Mouse (Mus musculus): ENCODE measurements around the gene Olfr481. TPM values are rescaled to one million over a fixed set of nuclear protein-coding genes. Genes with fewer than 3 reads are reported as not detected.

Gene Olfr481
- total RNA-seq (2014; rRNA removed) (not detected in 2 replicates), polyA plus RNA-seq (2015; fragmentation: Nextera tagmentation; extraction: Ambion mirVana) (not detected in 2 replicates)

GRCm38 (mm10) chr7:108079555-108079954 is at the start of gene Olfr481:
Gene Olfr481 (plus strand): TSS chr7:108079855.
- H3K27me3 ChIP-seq (ENCODE audit: insufficient read depth, low read length): no peaks in the 10 kb centered on the region
- no peaks in the 10 kb centered on the region for H3K36me3 ChIP-seq (ENCODE audit: insufficient read depth)
- ATAC-seq: no peak
- no peak for DNase-seq
- H3K9ac ChIP-seq: no peak within 1 kb of the TSS
- no peak within 1 kb of the TSS for H3K27ac ChIP-seq (ENCODE audit: low read depth, low read length)
- no peaks in the 10 kb centered on the region for H3K9me3 ChIP-seq (ENCODE audit: low read length)
- TF ChIP-seq CTCF (IDR thresholded peaks at IDR 0.05; ENCODE audit: low read depth): no peak
- no peak within 1 kb of the TSS for H3K4me3 ChIP-seq (ENCODE audit: low read depth, low read length)
- no peaks in the 10 kb centered on the region for H3K4me1 ChIP-seq (ENCODE audit: insufficient read depth)
- no peak within 1 kb of the TSS for H3K4me2 ChIP-seq (ENCODE audit: low read depth)

GRCm38 (mm10) chr7:108033889-108034288 is 45.8 kb upstream of the Olfr481 start, which contains the start of gene Olfr478:
Gene Olfr478 (minus strand): TSS chr7:108033989.
- Histone ChIP-seq H3K36me3 (ENCODE audit: insufficient read depth) (no peaks in the 10 kb centered on the region), H3K4me1 (ENCODE audit: insufficient read depth) (no peaks in the 10 kb centered on the region), H3K9me3 (ENCODE audit: low read length) (no peaks in the 10 kb centered on the region), H3K27me3 (ENCODE audit: insufficient read depth, low read length) (no peaks in the 10 kb centered on the region), H3K9ac (no peak within 1 kb of the TSS), H3K4me3 (ENCODE audit: low read depth, low read length) (no peak within 1 kb of the TSS), H3K27ac (ENCODE audit: low read depth, low read length) (no peak within 1 kb of the TSS), H3K4me2 (ENCODE audit: low read depth) (no peak within 1 kb of the TSS)
- no peak for TF ChIP-seq CTCF (IDR thresholded peaks at IDR 0.05; ENCODE audit: low read depth)
- DNase-seq: no peak
- ATAC-seq: no peak
- WGBS: 78% methylated on average over 3 of the region's 3 CpGs

GRCm38 (mm10) chr7:108050393-108050792 is 29.3 kb upstream of the Olfr481 start, which contains the start of gene Olfr479:
Gene Olfr479 (plus strand): TSS chr7:108050693.
- Histone ChIP-seq H3K9ac (no peak within 1 kb of the TSS), H3K9me3 (ENCODE audit: low read length) (no peaks in the 10 kb centered on the region), H3K27me3 (ENCODE audit: insufficient read depth, low read length) (no peaks in the 10 kb centered on the region), H3K36me3 (ENCODE audit: insufficient read depth) (no peaks in the 10 kb centered on the region), H3K4me1 (ENCODE audit: insufficient read depth) (no peaks in the 10 kb centered on the region), H3K4me2 (ENCODE audit: low read depth) (no peak within 1 kb of the TSS), H3K4me3 (ENCODE audit: low read depth, low read length) (no peak within 1 kb of the TSS), H3K27ac (ENCODE audit: low read depth, low read length) (no peak within 1 kb of the TSS)
- DNase-seq (no peak), ATAC-seq (no peak)
- 92% methylated on average over 2 of the region's 2 CpGs for WGBS
- TF ChIP-seq CTCF (IDR thresholded peaks at IDR 0.05; ENCODE audit: low read depth): no peak

- no peak within 1 kb of the TSS for H3K27ac ChIP-seq (ENCODE audit: low read depth, low read length)
- no peak within 1 kb of the TSS for H3K4me2 ChIP-seq (ENCODE audit: low read depth)
- H3K4me3 ChIP-seq (ENCODE audit: low read depth, low read length): no peak within 1 kb of the TSS
- H3K36me3 ChIP-seq (ENCODE audit: insufficient read depth): no peaks in the 10 kb centered on the region
- 91% methylated on average over 1 of the region's 1 CpGs for WGBS
- H3K9me3 ChIP-seq (ENCODE audit: low read length): no peaks in the 10 kb centered on the region
- no peaks in the 10 kb centered on the region for H3K4me1 ChIP-seq (ENCODE audit: insufficient read depth)
- ATAC-seq: no peak
- H3K9ac ChIP-seq: no peak within 1 kb of the TSS
- H3K27me3 ChIP-seq (ENCODE audit: insufficient read depth, low read length): no peaks in the 10 kb centered on the region
- TF ChIP-seq CTCF (IDR thresholded peaks at IDR 0.05; ENCODE audit: low read depth): no peak
- DNase-seq: no peak
These were observed 12.4 kb upstream of the Olfr481 start, which contains the start of gene Olfr480 for GRCm38 (mm10) chr7:108067246-108067645. Gene Olfr480 (minus strand): TSS chr7:108067346.

DNA sequence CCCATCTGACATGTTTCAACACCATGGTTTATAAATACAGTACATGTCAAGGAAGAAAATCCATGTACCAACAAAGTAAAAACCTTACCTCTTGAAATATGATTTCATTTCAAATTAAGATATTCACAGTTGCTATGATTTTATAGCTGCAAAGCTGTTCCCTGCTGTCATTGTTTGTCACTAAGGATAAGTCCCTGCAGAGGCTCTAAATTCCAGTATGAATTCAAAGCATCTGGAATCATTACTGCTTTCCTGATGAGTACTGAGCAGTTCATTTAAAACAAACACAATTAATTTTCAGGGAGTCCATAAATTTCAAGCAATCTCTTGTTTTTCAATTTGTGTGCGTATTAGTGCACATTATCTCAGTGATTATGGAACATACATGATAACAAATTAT is 17.8 kb downstream of the Olfr481 start, which contains the start of gene Olfr482:
Gene Olfr482 (minus strand): TSS at position 101 of the 400 bp plus-strand sequence.
- Histone ChIP-seq H3K27me3 (ENCODE audit: insufficient read depth, low read length) (no peaks in the 10 kb centered on the region), H3K4me2 (ENCODE audit: low read depth) (no peak within 1 kb of the TSS), H3K9me3 (ENCODE audit: low read length) (no peaks in the 10 kb centered on the region), H3K27ac (ENCODE audit: low read depth, low read length) (no peak within 1 kb of the TSS), H3K9ac (no peak within 1 kb of the TSS), H3K36me3 (ENCODE audit: insufficient read depth) (no peaks in the 10 kb centered on the region), H3K4me3 (ENCODE audit: low read depth, low read length) (no peak within 1 kb of the TSS), H3K4me1 (ENCODE audit: insufficient read depth) (no peaks in the 10 kb centered on the region)
- 90% methylated on average over 1 of the region's 1 CpGs for WGBS
- no peak for ATAC-seq
- TF ChIP-seq CTCF (IDR thresholded peaks at IDR 0.05; ENCODE audit: low read depth): no peak
- no peak for DNase-seq

DNA sequence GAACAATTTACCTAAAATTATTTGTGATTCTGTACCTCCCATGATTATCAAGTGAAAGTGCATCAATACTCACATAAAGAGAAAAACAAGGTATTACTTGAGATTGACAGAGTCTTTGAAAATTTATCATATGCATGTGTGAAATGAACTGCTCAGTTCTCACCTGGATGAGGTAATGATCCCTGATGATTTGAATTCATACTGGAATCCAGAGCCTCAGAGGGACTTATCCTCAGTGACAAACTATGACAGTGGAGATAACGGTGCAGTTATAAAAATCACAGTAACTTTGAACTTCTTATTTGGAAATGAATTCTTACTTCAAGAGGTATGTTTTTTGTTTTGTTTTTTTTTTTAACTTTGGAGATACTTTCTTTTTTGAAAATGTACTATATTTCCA is 20.9 kb downstream of the Olfr481 start, which contains the start of gene Olfr483:
Gene Olfr483 (plus strand): TSS at position 301 of the 400 bp plus-strand sequence.
- Histone ChIP-seq H3K9me3 (ENCODE audit: low read length) (no peaks in the 10 kb centered on the region), H3K36me3 (ENCODE audit: insufficient read depth) (no peaks in the 10 kb centered on the region), H3K27me3 (ENCODE audit: insufficient read depth, low read length) (no peaks in the 10 kb centered on the region), H3K27ac (ENCODE audit: low read depth, low read length) (no peak within 1 kb of the TSS), H3K4me3 (ENCODE audit: low read depth, low read length) (no peak within 1 kb of the TSS), H3K9ac (no peak within 1 kb of the TSS), H3K4me2 (ENCODE audit: low read depth) (no peak within 1 kb of the TSS), H3K4me1 (ENCODE audit: insufficient read depth) (no peaks in the 10 kb centered on the region)
- DNase-seq (no peak), ATAC-seq (no peak)
- WGBS: 87% methylated on average over 1 of the region's 1 CpGs
- no peak for TF ChIP-seq CTCF (IDR thresholded peaks at IDR 0.05; ENCODE audit: low read depth)

- no peak overlapping the region for H3K9ac ChIP-seq
- DNase-seq: no peak
- H3K36me3 ChIP-seq (ENCODE audit: insufficient read depth): no peaks in the 10 kb centered on the region
- H3K4me2 ChIP-seq (ENCODE audit: low read depth): no peak overlapping the region
- no peak overlapping the region for H3K27ac ChIP-seq (ENCODE audit: low read depth, low read length)
- 26% methylated on average over 1 of the region's 1 CpGs for WGBS
- no peaks in the 10 kb centered on the region for H3K4me1 ChIP-seq (ENCODE audit: insufficient read depth)
- ATAC-seq: no peak
- TF ChIP-seq CTCF (IDR thresholded peaks at IDR 0.05; ENCODE audit: low read depth): no peak
- H3K9me3 ChIP-seq (ENCODE audit: low read length): no peaks in the 10 kb centered on the region
- no peak overlapping the region for H3K4me3 ChIP-seq (ENCODE audit: low read depth, low read length)
- H3K27me3 ChIP-seq (ENCODE audit: insufficient read depth, low read length): no peaks in the 10 kb centered on the region
These were observed 41.0 kb downstream of the Olfr481 start for GRCm38 (mm10) chr7:108120681-108121080.

Data from forebrain, postnatal 0 days (tissue).